Mouse (Mus musculus) c-Kit-positive CD71-negative TER-119-negative erythroid progenitor cells, embryonic 14.5 days (primary cell): ENCODE data around the gene Ube2h.
"Not testable (repeated sequence)": the region's sequence is repeated elsewhere in the genome, so short reads cannot be mapped to it uniquely, and the experiment has no call there.

Experiments used
- DNase-seq: peaks from one replicate; pipeline ENCODE4 v3.0.0-alpha.2; 2013; ENCODE audit warnings: low read depth

Gene Ube2h

DNA sequence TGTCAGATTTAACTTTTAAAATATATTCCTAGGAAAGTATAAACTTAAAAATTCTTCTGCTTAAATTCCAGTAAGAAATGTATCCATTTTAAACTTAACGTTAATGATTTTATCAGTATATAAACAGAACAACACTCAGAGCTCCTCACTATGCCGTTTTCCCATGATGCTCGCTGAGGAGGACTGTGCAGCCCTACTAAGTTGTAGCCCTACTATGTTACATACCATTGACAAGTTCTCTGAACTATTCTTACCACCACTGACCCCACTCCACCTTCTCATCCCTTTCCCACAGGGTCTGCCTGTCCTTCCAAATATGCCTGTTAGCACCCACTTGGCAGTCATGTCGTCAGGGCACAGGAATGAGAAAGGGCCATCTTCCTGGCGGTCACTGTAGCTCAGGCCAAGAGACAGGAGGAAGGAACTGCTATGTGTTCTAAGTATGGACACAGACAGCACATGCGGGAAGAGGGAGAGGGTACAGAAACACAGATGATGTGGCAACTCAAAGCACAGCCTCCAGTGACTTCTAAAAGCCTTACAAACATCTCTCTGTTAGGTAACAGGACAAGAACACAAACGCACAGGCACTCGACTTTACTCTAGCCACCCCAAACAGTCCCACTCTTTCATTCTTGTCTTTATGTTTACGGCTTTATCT lies 60.9 kb downstream of the Ube2h start:
- DNase-seq, result no peak

DNA sequence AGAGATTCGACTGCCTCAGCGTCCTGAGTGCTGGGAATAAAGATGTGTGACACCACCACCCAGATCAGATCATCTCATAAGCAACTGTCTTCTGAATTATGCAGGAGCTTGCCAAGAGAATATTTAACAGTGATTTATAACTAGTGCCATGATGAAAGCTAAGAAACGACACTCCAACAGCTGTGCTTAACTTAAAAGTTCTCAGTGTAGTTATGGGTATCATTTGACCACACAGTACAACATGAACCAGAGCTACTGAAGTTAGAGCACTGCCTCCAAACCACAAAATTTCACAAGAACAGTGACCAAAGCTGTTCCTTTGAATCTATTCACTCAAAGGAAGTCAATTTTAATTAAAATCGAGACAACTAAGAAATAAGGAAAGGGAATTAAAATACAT lies 61.4 kb downstream of the Ube2h start:
- DNase-seq, result no peak

DNA sequence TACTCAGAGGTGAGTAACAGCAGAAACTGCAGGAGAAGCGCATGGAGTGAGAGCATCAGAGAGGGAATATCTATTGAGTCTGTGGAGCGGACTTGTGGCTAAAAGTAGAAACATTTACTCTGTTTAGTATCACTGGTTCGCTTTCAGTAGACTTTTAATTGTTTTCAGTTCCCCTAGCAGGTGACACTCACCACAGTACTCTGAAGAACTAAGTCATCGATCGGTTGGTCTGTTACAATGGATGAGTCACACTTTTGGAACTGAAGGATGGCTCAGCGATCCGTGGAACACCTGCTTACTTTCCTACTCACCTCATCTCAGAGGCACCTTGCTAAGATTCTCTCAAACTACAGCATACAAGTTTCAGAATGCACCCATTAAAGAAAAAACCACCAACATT lies 64.2 kb downstream of the Ube2h start:
- DNase-seq, result no peak

DNA sequence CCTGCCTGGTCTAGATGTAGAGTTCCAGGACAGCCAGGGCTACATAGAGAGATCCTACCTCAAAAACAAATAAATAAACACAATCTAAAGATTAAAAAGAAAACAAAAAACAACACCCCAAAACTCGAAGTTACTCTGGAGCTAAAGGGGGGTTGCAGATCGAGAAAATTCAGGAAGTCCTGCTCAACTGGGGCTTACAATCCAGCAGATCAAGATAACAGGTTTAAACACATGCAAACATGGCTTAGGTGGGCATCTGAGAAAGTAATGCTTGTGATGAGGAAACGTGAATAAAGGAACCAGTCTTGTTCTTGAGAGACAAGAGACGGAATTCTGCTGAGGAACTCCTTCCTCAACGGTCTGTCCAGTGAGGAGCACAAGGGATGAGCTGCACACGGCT lies 65.1 kb downstream of the Ube2h start:
- DNase-seq, result no peak

DNA sequence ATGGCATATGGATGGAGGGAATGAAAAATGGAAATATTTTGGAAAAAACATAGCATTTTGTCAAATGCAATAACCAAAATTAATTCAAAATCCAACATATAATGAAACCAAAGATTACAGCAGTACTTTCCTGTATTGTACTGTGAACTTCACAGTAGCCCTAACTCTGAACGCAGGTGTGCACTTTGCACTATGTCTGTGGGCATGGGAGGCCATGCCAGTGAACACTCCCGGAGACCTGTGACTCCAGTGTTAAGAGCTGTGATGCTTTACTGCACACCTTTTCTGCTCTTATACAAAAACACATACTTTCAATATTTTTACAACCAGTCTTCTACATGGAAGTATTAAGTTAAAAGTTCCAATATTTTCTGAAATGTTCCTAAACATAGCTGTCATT lies 66.3 kb downstream of the Ube2h start:
- DNase-seq, result no peak

DNA sequence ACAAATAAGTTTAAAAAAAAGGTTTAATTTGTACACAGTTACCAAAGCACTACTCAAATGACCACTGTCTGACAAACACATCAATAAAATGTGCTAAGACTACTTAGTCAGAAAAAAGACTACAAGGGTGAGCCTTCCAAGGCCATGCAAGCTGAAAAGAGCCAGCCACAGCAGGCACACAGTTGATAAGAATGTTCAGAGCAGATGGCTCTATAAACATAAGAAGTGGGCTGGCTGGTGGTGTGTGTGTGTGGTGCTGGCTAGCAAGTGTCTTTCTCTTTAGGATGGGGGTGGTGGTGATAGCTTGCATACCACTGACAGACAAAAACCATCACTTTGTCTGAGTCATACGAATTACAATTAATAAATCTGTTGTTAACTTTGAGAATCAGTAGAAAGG lies 67.8 kb downstream of the Ube2h start:
- DNase-seq, result no peak

DNA sequence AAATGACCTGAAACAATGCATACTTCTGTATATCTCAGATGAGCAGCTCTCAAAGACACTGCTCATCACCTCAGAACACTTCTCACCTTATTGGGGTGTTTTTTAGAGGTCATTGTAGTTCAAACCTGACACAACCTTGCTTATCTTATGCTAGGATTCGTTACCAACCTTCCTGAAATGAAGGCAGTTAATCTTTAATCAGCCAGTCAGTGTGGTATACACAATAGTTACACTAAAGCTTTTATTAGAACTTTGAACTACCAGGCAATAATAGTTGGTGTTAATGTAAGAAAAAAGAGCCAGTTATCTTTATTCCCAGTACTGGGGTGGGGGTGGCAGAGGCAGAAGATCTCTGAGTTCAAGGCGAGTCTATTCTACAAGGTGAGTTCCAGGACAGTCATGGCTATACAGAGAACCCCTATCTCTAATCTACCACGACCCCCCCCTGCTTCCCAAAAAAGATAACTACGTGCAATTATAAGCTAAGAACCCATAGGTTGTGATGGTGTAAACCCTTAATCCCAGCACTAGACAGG lies 72.5 kb downstream of the Ube2h start:
- no peak for DNase-seq

DNA sequence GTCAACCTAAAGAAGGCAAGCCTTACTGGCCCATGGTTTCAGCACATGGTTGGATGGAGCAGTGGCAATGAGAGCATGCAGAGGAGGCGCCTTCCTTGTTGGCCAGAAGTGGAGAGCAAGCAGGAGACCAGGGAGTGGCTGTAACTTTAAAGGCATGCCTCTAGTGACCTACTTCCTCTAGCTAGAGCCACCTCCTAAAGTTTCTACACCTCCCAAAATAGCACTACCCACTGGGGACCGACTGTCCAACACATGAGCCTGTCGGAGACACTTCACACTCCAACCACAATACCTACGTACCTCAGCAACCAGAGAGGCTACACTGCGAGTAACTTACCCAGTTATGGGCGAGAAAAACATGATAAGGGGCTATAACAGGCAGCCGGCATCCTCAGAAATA lies 74.1 kb downstream of the Ube2h start:
- no peak for DNase-seq

DNA sequence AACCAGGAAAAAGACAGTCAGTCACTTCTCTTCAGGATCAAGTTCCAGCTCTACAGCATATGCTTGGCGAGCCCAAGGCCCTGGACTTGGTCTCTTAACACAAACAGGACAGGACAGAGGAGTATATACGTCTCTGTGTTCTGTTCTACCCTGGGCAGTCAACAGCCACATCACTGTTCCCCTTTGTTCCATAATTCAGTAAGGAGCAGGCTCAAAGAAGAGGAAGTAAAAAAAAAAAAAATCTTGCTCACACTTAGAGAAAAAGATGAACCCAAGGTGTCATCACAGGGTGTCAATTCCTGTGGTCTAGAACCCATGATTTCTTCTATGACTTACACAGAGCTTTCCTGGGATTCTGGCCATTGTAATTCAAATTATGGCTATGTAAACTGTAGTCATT lies 75.4 kb downstream of the Ube2h start:
- no peak for DNase-seq

DNA sequence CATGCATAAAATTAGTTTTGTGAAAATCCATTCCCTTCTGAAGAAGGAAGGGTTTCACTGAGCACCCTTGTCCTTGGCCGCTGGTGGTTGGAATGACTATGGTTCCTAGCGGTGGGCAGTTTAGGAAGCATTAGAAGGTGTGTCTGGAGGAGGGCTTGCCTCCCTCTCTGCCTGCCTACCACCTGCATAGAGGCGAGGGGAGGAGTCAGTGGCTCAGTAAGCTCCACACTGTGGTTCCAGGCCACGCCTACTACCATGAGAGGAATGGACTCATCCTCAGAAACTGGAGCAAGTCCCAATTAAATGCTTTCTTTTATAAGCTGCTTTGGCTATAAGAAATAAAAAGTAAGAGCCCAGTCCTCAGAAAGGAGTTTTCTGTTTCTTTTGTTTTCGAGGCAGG lies 76.0 kb downstream of the Ube2h start:
- DNase-seq, result no peak

DNA sequence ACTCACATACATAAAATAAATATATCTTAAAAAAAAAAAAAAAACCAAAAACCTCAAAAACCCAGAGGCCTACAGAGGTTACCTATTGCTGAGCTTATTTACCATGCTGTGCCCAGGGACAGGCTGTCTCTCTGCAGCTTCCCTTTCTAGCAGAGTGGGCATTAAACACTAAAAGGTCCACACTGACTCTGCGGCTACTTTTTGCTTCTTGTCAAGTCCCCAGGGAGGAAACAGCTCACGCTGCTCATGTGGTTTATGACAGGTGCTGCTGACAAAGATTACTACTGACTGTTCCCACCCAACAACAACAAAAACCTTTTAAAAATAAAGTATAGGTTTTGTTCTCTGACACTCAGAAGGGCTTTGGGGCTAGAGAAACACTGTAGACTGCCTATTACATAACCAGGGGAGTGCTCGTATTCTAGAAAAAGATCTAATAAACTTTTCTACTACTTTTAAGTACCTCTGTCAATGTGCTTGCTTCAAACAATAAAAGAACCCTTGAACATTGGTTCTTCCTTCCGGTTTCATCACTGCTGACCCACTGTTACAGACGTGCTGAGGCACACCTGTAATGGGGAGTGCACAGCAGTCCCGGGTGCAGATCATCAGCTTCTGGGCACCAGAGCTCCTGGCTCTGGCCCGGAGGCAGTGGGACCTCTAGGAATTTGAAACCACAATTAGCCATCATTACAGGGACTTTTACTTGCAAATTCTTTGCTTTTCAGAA lies 77.2 kb downstream of the Ube2h start:
- no peak for DNase-seq

DNA sequence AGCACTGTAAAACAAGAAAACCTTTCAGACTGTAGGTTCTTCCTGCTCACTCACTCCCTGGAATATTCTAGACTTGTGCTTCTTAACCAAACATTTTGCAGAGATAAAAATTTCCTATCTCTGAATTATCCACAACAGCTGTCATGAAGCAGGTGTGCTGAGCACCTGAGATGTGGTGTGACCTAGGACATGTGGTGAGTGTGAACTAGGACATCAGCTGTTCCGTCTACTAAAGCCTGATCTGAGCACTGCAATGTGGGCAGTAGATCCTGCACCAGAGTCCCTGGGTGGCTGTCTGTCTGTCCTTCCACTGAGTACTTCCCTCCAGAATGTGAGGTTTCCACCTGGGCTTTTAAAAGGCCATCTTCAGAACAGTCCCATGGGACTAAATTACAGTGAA lies 79.6 kb downstream of the Ube2h start:
- no peak for DNase-seq

DNA sequence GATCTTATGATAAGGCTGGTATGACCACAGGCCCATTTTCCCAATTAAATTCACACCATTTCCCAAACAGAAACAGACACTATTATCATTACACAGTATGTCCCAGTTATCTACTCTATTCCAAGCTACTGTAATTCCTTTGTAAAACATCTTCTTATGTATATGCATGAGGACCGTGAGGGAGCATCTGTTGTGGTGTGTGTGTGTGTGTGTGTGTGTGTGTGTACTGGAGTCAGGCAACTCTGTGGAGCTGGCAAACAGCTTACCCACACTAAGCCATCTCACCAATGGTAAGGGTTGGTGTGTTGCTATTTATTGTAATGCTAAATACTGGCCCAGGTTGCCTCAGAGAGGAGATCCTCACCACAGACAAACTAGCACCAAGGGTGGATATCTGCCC lies 82.0 kb downstream of the Ube2h start:
- DNase-seq, result no peak

DNA sequence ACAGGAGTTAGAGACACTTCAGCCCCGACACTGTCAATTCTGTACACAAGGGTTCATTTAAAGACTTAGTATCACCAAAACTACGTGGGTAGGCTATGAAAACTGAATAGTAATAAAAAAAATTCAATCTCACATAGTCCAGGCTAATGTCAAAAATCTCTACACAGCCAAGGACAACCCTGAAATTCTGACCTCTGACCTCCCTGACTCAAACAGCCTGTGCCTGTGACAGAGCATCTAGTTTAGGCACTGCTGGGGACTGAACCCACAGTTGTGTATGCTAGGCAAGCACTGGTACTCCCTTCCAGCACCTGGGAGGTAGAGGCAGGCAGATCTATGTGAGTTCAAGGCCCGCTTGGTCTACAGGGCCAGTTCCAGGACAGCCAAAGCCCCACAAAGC lies 86.8 kb downstream of the Ube2h start:
- no peak for DNase-seq

DNA sequence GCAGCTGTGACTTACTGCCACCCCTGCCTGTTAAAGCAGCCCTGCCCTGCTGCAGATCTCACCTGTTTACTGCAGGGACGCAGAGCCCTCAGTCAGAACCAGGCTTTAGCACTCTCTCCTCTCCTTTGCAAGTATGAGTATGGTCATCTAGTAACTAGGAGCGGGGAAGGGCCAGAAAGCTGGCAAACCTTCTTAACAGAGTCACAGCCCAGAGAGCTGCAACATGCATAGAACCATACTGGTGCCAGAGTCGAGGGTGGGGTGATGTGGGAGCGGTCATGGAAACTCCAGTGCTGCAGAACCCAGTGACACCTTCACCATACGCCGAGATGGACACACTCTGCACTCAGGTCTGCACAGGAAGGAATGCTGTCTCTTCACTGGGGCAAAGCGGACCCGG lies 91.9 kb downstream of the Ube2h start:
- no peak for DNase-seq

DNA sequence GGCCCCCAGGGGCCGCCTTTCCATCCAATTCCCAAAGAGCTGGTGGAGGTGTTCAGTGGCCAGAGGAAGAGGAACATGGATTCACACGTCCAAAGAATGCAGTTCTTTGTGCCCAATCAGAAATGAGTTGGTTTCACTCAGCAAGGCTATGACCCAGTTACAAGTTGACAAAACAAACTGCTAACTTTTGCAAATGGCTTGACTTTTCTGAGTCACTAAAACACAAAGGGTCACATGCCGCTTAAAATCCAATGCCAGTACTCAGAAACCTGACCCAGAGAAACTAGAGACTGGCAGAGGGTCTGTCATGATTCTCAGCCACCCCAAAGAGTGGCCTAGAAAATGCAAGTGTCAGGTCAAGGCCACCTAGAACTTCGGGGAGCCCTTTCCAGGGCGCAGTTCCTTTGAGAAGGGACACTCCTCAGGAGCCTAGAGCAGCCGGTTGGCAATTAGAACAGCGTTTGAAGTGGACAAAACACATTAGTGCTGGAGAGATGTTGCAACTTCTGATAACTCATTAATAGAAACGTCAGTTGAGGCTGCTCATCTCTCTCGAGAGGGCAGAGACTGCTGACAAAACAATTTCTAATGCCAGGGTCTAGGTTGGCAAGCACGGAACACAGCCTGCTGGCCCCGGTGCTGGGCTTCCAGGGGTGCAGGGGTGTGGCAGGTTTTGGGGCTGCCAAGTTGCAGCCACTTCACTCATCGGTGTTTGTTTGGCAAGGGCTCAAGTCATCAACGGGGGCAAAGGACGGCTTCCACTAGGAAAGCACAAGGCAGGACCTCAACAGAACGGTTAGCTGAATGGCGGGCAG lies 92.5 kb downstream of the Ube2h start:
- DNase-seq, result no peak

DNA sequence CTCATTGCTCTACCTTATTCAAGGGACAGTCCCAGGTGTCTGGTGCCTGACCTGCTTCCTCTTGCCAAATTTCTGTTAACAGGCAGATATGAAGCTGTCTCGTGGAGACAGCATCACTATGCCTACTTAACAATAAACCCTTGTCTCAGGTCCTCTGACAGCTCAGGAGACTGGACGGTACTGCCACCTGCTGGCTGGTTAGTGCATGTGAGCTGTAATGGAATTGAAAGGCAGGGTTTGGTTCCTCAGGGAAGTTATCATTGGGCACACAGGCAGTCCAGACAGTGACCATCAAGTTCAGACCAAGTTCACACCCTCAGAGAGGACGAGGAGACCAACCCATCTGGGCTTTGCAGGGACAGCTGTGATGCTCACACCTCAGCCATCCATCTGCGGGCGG lies 93.6 kb downstream of the Ube2h start:
- DNase-seq, result peak; percentile 75

DNA sequence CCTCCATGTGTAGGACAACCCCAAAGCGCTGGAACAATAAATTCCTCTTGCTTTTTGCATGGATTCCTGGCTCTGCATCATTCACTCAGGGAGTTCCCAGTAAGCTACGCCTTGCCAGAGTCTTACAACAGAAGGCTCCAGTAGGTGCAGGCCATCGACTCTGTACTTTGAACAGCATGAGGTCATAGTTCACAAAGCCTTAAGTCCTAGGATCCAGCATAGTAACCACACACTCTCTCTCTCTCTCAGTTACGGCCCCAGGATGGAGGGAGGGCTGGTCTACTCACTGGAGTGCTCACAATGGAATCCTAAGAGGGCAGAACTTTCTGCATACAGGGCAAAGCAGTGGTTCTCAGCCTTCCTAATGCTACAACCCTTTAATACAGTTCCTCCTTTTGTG lies 95.5 kb downstream of the Ube2h start:
- no peak for DNase-seq

DNA sequence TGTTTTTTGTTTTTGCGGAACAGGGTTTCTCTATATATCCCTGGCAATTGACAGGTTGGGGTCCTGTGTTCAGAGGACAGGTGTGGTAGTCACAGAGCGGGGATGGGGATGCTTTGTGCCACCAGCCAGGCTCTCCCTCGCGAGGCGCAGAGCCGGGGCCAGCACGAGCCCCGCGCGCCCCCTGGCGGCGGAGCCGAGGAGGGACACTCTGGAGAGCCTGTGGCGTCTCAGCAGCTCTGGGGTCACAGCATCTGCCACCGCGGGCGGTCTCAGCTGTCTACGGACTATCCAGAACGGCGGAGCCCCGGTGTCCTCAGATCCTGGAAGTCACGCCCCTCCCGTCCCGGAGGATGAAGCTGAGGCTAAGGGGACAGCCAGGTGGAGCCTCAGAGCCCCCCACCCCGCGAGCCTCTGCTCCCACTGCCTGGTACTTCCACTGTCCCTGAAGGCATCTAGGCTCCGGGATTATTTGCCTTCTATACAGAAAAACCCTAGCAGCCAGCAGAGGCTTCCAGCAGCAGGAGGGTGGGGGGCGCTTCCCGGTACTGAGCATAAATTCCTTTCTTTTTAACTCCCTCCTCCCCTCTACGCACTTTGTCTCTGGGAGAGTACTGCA lies 98.6 kb downstream of the Ube2h start:
- peak; percentile 34 for DNase-seq

DNA sequence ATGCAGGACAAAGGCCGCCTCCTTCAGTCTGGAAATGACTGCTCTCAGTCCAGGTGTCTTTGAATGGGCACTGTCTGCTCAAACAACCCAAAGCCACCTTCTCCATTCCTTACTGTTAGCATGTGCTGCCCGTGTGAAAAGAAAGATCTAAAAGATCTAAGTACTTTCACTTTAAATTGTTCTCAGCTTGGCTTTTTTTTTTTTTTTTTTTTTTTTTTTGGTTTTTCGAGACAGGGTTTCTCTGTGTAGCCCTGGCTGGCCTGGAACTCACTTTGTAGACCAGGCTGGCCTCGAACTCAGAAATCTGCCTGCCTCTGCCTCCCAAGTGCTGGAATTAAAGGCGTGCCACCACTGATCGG lies 99.2 kb downstream of the Ube2h start:
- not testable (repeated sequence) for DNase-seq

DNA sequence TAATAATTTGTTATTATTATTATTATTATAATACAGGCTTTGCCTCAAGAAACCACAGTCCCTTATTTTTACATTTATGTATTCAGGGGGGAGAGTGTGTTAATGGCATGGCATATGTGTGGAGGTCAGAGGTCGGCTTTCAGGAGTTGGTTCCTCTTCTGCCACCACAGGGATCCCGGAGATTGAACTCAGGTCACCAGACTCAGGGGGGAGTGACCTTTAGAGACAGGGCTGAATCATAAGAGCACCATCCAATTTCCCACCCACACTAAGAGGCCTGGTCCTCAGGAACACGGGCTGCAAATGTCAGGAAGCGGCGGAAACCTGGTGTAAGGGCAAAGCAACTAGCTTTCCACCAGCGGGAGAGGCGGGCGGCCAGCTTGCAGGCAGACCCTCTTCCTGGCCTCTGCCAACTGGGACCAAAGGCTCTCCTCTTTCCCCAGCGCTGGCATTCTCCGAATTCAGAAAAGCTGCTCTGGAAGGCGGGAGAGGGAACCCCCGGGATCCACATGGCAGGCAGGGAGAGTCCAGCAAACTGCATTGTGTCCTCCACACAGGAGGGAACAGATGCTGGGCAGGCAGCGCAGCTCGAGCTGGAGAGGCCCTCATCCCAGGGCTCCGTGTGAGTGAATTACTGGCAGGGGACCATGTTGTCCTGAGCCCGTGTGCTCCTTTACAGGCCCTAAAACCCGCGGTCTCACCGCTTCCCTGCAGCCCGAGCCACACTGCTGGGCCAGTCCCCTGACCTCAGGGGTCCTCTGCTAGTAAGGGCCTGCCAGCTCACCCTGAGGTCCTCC lies 99.8 kb downstream of the Ube2h start:
- no peak for DNase-seq

DNA sequence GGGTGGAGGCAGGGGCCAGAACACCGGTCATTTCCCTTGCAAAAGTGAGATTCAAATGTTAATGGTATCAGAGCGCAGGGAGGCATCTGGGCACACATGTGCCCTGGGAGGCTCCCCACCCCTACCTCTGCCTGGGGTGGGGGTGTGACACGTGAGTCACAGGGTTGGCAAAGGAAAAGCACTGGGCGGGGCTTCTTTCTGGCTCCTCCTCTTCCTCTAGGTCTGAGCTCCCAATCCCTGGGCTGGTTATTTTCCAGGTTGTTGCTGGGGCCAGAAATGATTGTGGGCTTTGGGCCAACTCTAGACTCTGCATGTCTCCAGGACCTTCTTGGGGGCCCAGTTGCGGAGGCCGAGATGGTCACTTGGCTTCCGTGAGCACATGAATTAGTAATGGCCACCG lies 108.2 kb downstream of the Ube2h start:
- no peak for DNase-seq
